Mouse (Mus musculus) large intestine, adult 2 months (tissue): ENCODE data around the gene B830017H08Rik. TPM values are rescaled to one million over a fixed set of nuclear protein-coding genes. Genes with fewer than 3 reads are reported as not detected.

ENCODE experiments used
- DNase-seq: peaks from one replicate; pipeline ENCODE4 v3.0.0-alpha.2; 2012; ENCODE audit warnings: low read depth, low spot score
- WGBS: fragments of 180-500 bp; shearing (Covaris S2); methylation state at CpG from one replicate; pipeline ENCODE4 v1.1.7; 2018; 5-methylcytosine and 5-hydroxymethylcytosine counted together
- polyA plus RNA-seq: library from polyadenylated mRNA; depleted of rRNA; stranded (reverse); fragments of >200 nt; gene quantifications from 2 replicates; pipeline ENCODE4 v1.2.3, GENCODE M21; 2012; rRNA removed

B830017H08Rik gene
- not detected in 2 replicates for polyA plus RNA-seq

DNA sequence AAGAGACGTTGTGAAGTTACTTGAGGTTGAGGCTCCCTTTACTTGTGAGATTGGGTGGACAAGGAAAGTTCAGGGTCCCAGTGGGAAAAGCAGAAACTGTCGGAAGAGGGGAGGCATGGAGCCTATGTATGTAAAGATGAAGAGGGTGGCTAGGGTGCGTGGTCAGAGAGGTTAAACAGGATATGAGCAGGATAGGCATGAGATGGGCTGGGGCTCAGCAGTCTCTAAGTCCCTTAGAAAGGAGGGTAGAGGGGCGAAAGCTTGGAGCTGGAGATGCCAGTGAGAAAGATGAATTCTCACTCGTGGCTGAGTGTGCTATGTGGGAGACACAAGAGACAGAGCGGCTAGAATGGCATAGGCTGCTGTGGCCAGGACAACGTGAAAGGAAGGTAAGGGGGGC, at the start of gene B830017H08Rik:
Gene B830017H08Rik, plus strand, starts transcription at position 301 of the 400 bp plus-strand sequence.
- WGBS = 37% methylated on average over 7 of the region's 7 CpGs
- DNase-seq = no peak

DNA sequence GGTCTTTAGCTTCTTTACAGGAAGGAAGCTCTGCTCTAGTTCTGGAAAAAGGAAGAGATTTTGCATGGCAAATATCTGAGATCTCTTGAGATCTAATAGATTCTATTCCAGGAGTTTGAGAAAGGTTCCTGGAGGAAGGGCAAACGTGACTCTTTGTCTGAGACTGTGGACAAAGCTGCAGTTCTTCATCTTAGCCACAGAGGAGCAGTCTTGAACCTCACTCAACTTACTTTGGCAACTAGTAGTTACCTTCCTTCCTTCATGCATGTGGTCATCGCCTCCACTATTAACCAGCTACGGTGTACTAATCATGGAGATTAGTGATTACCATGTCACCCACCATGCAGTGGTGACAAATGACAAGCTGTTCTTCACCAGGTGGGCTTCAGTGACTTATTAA, 47.6 kb upstream of the B830017H08Rik start:
- 64% methylated on average over 3 of the region's 3 CpGs for WGBS
- DNase-seq = no peak

- 86% methylated on average over 3 of the region's 3 CpGs for WGBS
- no peak for DNase-seq
These were observed 40.2 kb upstream of the B830017H08Rik start for GRCm38 (mm10) chr16:17792728-17793127.

- 91% methylated on average over 4 of the region's 4 CpGs for WGBS
These were observed 38.9 kb upstream of the B830017H08Rik start for GRCm38 (mm10) chr16:17794047-17794446.

DNA sequence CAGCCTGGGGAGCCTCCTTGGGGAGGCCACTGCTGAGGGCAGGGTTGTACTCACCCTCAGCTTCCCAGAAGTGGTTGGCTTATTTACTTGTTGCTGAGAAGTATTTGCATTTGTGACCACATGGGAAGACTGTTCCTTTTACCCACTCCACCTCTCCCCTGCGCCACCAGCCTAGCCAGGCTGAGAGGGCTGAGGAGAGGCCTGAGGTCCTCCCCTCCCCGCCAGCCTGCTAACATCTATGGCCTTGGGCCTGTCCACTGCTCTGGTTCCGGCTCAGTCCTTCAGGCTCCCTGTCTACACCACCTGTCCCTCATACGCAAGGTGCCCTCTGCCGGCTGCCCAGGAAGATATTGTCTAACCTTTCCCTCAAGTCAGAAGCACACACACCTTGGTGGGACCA, 37.3 kb upstream of the B830017H08Rik start:
- no peak for DNase-seq

More at GRCm38 (mm10) chr16:17794047-17794446, 38.9 kb upstream of the B830017H08Rik start:
- DNase-seq = no peak

GRCm38 (mm10) chr16:17796519-17796918, 36.4 kb upstream of the B830017H08Rik start:
- DNase-seq = no peak

More for the DNA sequence above, 37.3 kb upstream of the B830017H08Rik start:
- 70% methylated on average over 5 of the region's 5 CpGs for WGBS

GRCm38 (mm10) chr16:17796971-17797811, 35.7 kb upstream of the B830017H08Rik start, which contains the start of gene Scarf2:
Gene Scarf2 (plus strand): TSS chr16:17797282.
- 5% methylated on average over 79 of the region's 81 CpGs for WGBS
- DNase-seq = no peak

DNA sequence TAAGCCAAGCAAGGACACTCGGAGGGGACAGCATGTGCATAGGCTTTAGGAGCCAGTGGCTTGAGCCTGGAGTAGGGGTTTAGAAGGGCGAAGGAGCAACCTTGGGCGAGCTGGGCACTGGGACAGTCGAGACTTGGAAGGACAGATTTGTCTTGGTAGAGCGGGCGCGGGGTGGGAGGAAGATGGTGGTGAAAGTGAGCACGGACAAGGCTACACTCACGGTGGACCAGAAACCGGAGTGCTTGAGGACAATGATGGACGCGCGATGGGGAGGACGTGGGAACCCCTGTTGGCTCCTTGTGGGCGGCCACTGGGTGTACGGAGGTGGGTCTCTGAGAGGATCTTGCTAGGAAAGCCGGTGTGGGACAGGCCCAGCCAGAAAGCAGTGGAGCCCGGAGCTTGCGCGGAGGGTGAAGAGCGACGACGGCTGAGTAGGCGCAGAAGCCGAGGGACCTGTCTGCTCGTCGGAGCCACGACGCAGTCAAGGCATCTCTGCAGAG, 35.1 kb upstream of the B830017H08Rik start:
- no peak for DNase-seq
- WGBS = 7% methylated on average over 29 of the region's 29 CpGs

DNA sequence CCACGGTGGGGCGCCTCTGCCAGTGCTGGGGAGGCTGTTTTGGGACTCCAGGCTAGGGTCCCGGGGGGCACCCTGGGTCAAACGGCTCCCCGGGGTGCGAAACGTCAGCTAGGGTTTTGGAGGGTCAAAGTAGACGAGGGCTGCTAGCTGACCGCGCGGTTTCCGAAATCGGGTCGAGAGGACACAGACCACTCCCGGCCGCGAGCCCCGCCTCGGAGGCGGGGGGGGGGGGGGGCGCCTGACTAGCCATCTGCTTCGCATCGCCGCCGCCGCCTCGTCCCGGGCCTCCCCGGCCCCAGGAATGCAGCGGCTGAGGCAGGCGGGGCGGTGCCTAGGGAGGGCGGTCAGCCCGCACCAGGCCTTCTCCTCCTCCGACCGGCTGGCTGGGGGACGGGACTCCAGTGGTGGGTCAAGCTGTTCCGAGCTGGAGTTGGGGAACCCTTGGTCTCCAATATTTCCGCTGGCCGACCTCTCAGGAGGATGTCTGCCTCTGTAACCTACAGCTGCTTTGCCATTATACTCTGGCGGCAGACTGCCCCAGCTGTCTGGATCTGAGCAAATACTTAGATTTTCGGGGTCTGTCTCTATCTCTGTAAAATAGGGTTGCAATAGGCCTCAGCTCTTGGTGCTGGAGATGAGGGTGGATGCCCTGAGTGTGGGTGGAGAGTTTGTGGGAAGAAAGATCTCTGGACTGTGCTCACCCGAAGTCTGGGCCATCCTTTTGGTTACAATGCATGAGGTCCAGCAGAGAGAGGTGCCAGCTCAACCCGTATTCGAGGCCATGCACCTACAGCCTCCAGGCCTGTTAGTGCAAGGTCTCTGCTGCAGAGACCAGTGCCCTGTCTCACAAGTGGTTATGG, 34.4 kb upstream of the B830017H08Rik start:
- no peak for DNase-seq
- 7% methylated on average over 38 of the region's 45 CpGs for WGBS

GRCm38 (mm10) chr16:17799584-17799983, 33.3 kb upstream of the B830017H08Rik start:
- no peak for DNase-seq

- DNase-seq = no peak
- WGBS = 25% methylated on average over 7 of the region's 7 CpGs
These were observed 31.0 kb upstream of the B830017H08Rik start for GRCm38 (mm10) chr16:17801777-17802455.

DNA sequence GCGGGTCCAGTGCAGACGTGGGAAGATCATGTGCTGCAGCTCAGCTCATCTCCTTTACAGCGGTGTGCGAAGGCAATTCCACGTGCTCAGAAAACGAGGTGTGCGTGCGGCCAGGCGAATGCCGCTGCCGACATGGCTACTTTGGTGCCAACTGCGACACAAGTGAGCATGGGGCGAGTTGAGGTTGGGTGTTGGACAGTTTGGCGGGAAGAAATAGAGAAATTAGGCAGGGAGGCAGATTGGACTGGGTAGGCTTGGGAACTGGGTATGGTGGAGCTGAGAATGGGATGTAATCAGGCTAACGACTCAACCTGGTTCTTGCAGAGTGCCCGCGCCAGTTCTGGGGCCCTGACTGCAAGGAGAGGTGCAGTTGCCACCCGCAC, 30.5 kb upstream of the B830017H08Rik start:
- 25% methylated on average over 18 of the region's 18 CpGs for WGBS
- no peak for DNase-seq

DNA sequence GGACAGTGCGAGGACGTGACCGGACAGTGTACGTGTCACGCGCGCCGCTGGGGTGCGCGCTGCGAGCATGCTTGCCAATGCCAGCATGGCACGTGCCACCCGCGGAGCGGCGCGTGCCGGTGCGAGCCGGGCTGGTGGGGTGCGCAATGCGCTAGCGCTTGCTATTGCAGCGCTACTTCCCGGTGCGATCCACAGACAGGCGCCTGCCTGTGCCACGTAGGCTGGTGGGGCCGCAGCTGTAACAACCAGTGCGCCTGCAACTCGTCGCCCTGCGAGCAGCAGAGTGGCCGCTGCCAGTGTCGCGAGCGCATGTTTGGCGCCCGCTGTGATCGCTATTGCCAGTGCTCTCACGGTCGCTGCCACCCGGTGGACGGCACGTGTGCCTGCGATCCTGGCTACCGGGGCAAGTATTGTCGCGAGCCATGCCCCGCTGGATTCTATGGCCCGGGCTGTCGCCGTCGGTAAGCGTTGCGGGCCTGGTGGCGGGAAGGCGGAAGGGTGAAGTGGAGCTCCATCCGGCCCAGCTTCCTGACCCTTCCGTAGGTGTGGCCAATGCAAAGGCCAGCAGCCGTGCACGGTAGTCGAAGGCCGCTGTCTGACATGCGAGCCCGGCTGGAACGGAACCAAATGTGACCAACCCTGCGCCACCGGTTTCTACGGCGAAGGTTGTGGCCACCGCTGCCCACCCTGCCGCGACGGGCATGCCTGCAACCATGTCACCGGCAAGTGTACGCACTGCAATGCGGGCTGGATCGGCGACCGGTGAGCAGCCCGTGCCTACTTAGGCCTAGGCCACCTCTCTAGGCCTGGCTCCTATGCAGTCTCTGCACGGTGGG, 29.9 kb upstream of the B830017H08Rik start:
- 22% methylated on average over 83 of the region's 83 CpGs for WGBS
- DNase-seq = no peak

- 40% methylated on average over 33 of the region's 33 CpGs for WGBS
- DNase-seq = no peak
These were observed 29.1 kb upstream of the B830017H08Rik start for GRCm38 (mm10) chr16:17803675-17804448.

DNA sequence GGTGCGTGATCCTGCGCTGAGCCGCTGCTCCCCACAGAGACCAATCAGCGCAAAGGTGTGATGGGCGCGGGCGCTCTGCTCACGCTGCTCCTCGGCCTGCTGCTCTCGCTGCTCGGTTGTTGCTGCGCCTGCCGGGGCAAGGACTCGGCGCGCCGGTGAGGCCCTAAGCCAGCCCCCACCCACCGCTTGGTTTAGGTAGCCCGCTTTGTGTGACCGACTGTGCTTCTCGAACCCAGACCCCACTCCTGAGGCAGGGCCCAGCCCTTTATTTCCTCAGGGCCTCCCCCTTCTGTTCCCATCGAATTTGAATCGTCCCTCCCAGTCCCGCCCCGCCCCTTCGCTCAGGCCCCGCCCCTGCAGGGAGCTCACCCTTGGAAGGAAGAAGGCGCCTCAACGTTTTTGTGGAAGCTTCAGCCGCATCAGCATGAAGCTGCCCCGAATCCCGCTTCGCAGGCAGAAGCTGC, 28.4 kb upstream of the B830017H08Rik start:
- no peak for DNase-seq
- WGBS = 18% methylated on average over 33 of the region's 33 CpGs

DNA sequence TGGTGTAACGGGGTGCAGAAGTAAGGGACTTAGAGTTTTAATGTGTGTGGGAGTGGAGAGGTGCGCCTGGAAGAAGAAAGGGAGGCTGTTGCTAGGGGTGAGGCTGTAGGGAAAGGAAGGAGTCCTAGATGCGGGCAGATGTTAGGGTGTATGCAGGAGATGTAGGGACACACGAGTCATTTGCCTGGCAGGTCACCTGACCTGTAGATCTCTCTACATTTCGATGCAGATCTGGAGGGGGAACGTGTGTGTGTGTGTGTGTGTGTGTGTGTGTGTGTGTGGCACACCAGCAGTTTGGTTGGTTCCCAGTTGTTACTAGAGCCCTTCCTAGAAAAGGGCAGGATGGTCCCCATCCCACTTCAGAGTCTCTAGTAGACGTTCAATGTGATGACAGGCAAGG, 27.9 kb upstream of the B830017H08Rik start:
- 29% methylated on average over 7 of the region's 7 CpGs for WGBS
- DNase-seq = no peak

DNA sequence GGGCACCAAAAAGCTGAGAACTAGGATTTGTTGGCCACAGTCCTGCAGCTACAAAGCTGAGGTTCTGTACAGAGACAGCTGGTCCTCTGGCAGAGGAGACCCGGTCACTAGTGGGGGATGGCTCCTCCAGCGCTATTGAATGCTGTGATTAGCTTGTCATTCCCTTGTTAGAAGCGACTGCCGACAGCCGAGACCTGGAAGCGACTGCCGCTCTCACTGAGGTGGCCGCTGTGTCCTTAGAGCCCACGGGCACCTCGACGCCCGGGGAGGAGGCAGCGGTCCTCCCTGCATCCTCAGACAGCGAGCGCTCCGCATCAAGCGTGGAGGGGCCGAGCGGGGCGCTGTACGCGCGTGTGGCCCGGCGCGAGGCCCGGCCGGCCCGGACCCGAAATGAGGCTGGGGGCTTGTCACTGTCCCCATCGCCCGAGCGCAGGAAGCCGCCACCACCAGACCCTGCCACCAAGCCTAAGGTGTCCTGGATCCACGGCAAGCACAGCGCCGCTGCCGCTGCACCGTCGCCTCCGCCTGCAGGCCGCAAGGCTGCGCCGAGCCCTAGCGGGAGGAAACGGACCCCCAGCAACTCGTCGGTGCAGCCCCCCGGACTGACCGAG, 26.2 kb upstream of the B830017H08Rik start:
- no peak for DNase-seq
- 24% methylated on average over 50 of the region's 50 CpGs for WGBS
